Mouse (Mus musculus) cerebellum, adult (tissue): ENCODE measurements around the gene Ric1.

Experiments
- ATAC-seq: cut with Nextera tagmentation; 2 replicates; pipeline ENCODE4 v1.9.2; 2017; ENCODE audit warnings: mild to moderate bottlenecking, moderate library complexity, mixed read lengths; ENCODE audit not compliant: insufficient number of reproducible peaks, low FRiP score, low TSS enrichment

The Ric1 gene

GRCm38 (mm10) chr19:29603548-29604353 lies 81.7 kb downstream of the Ric1 start:
- no peak for ATAC-seq

- ATAC-seq: no peak
Measured at GRCm38 (mm10) chr19:29604653-29605052, 82.6 kb downstream of the Ric1 start.

- no peak for ATAC-seq
Measured at GRCm38 (mm10) chr19:29607521-29607920, 85.4 kb downstream of the Ric1 start.

- ATAC-seq: no peak
Measured at GRCm38 (mm10) chr19:29608212-29608611, 86.1 kb downstream of the Ric1 start.

GRCm38 (mm10) chr19:29610907-29611306 lies 88.8 kb downstream of the Ric1 start:
- ATAC-seq: no peak

GRCm38 (mm10) chr19:29612102-29612501 lies 90.0 kb downstream of the Ric1 start:
- no peak for ATAC-seq

- no peak for ATAC-seq
Measured at GRCm38 (mm10) chr19:29641055-29641454, 119.0 kb downstream of the Ric1 start.

- no peak for ATAC-seq
Measured at GRCm38 (mm10) chr19:29641510-29641909, 119.4 kb downstream of the Ric1 start.

GRCm38 (mm10) chr19:29642211-29642610 lies 120.1 kb downstream of the Ric1 start:
- no peak for ATAC-seq

- ATAC-seq: no peak
Measured at GRCm38 (mm10) chr19:29643194-29643922, 121.3 kb downstream of the Ric1 start.

GRCm38 (mm10) chr19:29644747-29645146 lies 122.7 kb downstream of the Ric1 start:
- no peak for ATAC-seq

GRCm38 (mm10) chr19:29647651-29648549 lies 125.8 kb downstream of the Ric1 start, which contains the start of gene Ermp1:
Gene Ermp1 (minus strand): TSS chr19:29648415.
- ATAC-seq: peak; percentile 95

GRCm38 (mm10) chr19:29648550-29648914 lies 126.5 kb downstream of the Ric1 start:
- ATAC-seq: no peak

GRCm38 (mm10) chr19:29649683-29650082 lies 127.6 kb downstream of the Ric1 start:
- no peak for ATAC-seq

GRCm38 (mm10) chr19:29653768-29654265 lies 131.7 kb downstream of the Ric1 start:
- ATAC-seq: no peak

GRCm38 (mm10) chr19:29655148-29655547 lies 133.1 kb downstream of the Ric1 start:
- ATAC-seq: no peak

- no peak for ATAC-seq
Measured at GRCm38 (mm10) chr19:29656029-29656428, 133.9 kb downstream of the Ric1 start.
